Mouse (Mus musculus) embryonic facial prominence, embryonic 14.5 days (tissue): Measurements from ENCODE around the gene Ppp6c. TPM values are rescaled to one million over a fixed set of nuclear protein-coding genes. Genes with fewer than 3 reads are reported as not detected.

ENCODE experiments used
- ATAC-seq: fragments of 200-750 bp; cut with Nextera tagmentation; 2 replicates; pipeline ENCODE4 v1.8.0; 2017; ENCODE audit warnings: low read depth, moderate number of reproducible peaks, moderate TSS enrichment
- DNase-seq: peaks from one replicate; pipeline ENCODE4 v3.0.0-alpha.2; 2015; ENCODE audit warnings: low spot score
- H3K27ac ChIP-seq: fragments of 300-500 bp; sonication (generic); replicated peaks from 2 replicates; pipeline ENCODE4 v1.5.1; 2014; ENCODE audit warnings: low read depth, mild to moderate bottlenecking, low read length, moderate library complexity
- H3K27me3 ChIP-seq: fragments of 300-500 bp; sonication (generic); replicated peaks from 2 replicates; pipeline ENCODE4 v1.6.1; 2014; ENCODE audit warnings: low read length; ENCODE audit not compliant: control insufficient read depth, insufficient read depth
- H3K36me3 ChIP-seq: fragments of 300-500 bp; sonication (generic); 2 replicates; pipeline ENCODE4 v1.6.1; 2014; ENCODE audit warnings: low read length, mixed read lengths; ENCODE audit not compliant: control insufficient read depth, insufficient read depth
- H3K4me1 ChIP-seq: fragments of 300-500 bp; sonication (generic); 2 replicates; pipeline ENCODE4 v1.6.1; 2014; ENCODE audit warnings: antibody characterized with exemption, low read length; ENCODE audit not compliant: control insufficient read depth, insufficient read depth
- H3K4me2 ChIP-seq: fragments of 300-500 bp; sonication (generic); 2 replicates; pipeline ENCODE4 v1.6.1; 2014; ENCODE audit warnings: low read depth, mild to moderate bottlenecking, low read length, moderate library complexity, mixed read lengths
- H3K4me3 ChIP-seq: fragments of 300-500 bp; sonication (generic); 2 replicates; pipeline ENCODE4 v1.5.1; 2014; ENCODE audit warnings: low read depth, mild to moderate bottlenecking, low read length
- H3K9ac ChIP-seq: fragments of 300-500 bp; sonication (generic); 2 replicates; pipeline ENCODE4 v1.6.1; 2014; ENCODE audit warnings: low read depth, mild to moderate bottlenecking, low read length, moderate library complexity, mixed read lengths
- H3K9me3 ChIP-seq: fragments of 300-500 bp; sonication (generic); 2 replicates; pipeline ENCODE4 v1.6.1; 2016; ENCODE audit warnings: low read length; ENCODE audit not compliant: control insufficient read depth
- WGBS: fragments of 180-500 bp; shearing (Covaris S2); extraction: QIAGEN DNeasy Blood & Tissue Kit; methylation state at CpG from one replicate; pipeline ENCODE4 v1.1.7; 2014; 5-methylcytosine and 5-hydroxymethylcytosine counted together
- polyA plus RNA-seq: library from polyadenylated mRNA; unstranded; fragments of >200 nt; fragmentation: Nextera tagmentation; extraction: Ambion mirVana; gene quantifications from 2 replicates; pipeline ENCODE4 v1.2.1, GENCODE M21; 2014

Ppp6c gene
- polyA plus RNA-seq, 1 experiment from 2014 or later = 87.2 TPM

- H3K9me3 ChIP-seq = no peaks in the 10 kb centered on the region
- 89% methylated on average over 3 of the region's 3 CpGs for WGBS
- no peaks in the 10 kb centered on the region for H3K36me3 ChIP-seq
- H3K4me3 ChIP-seq = no peak overlapping the region
- no peak overlapping the region for H3K4me2 ChIP-seq
- DNase-seq (no peak), ATAC-seq (no peak)
- H3K9ac ChIP-seq = no peak overlapping the region
- no peaks in the 10 kb centered on the region for H3K27me3 ChIP-seq
- 0 out of 2 replicates have a peak, but pooled peaks cover 2% of the 10 kb centered on the region for H3K4me1 ChIP-seq
- H3K27ac ChIP-seq = no peak overlapping the region
These were observed 7.2 kb downstream of the Ppp6c start for GRCm38 (mm10) chr2:39219034-39219433.

- no peak overlapping the region for H3K27ac ChIP-seq
- ATAC-seq = no peak
- WGBS = 97% methylated on average over 4 of the region's 4 CpGs
- no peaks in the 10 kb centered on the region for H3K9me3 ChIP-seq
- no peak overlapping the region for H3K4me2 ChIP-seq
- H3K4me1 ChIP-seq = no peaks in the 10 kb centered on the region
- H3K27me3 ChIP-seq = no peaks in the 10 kb centered on the region
- no peak overlapping the region for H3K9ac ChIP-seq
- no peaks in the 10 kb centered on the region for H3K36me3 ChIP-seq
- no peak overlapping the region for H3K4me3 ChIP-seq
- no peak for DNase-seq
These were observed 9.1 kb downstream of the Ppp6c start for GRCm38 (mm10) chr2:39217150-39217549.

- ATAC-seq = no peak
These were observed 15.5 kb downstream of the Ppp6c start for GRCm38 (mm10) chr2:39210738-39211137.

GRCm38 (mm10) chr2:39203359-39203758, 22.9 kb downstream of the Ppp6c start:
- WGBS = 95% methylated on average over 2 of the region's 2 CpGs
- no peak overlapping the region for H3K4me2 ChIP-seq
- H3K9me3 ChIP-seq = no peaks in the 10 kb centered on the region
- no peak overlapping the region for H3K27ac ChIP-seq
- peaks cover 42% of the 10 kb centered on the region for H3K36me3 ChIP-seq
- H3K9ac ChIP-seq = no peak overlapping the region
- no peak for ATAC-seq
- no peak overlapping the region for H3K4me3 ChIP-seq
- H3K27me3 ChIP-seq = no peaks in the 10 kb centered on the region
- no peaks in the 10 kb centered on the region for H3K4me1 ChIP-seq
- DNase-seq = no peak

More at GRCm38 (mm10) chr2:39210738-39211137, 15.5 kb downstream of the Ppp6c start:
- 90% methylated on average over 4 of the region's 4 CpGs for WGBS
- no peak for DNase-seq
- H3K4me3 ChIP-seq = no peak overlapping the region
- H3K9me3 ChIP-seq = no peaks in the 10 kb centered on the region
- H3K4me1 ChIP-seq = no peaks in the 10 kb centered on the region
- no peak overlapping the region for H3K9ac ChIP-seq
- H3K4me2 ChIP-seq = no peak overlapping the region
- H3K27ac ChIP-seq = no peak overlapping the region
- H3K27me3 ChIP-seq = no peaks in the 10 kb centered on the region
- peaks cover 16% of the 10 kb centered on the region; the same call in 1 of the 2 replicates for H3K36me3 ChIP-seq

GRCm38 (mm10) chr2:39194809-39195208, 31.4 kb downstream of the Ppp6c start:
- Histone ChIP-seq H3K36me3 (peaks cover 28% of the 10 kb centered on the region), H3K4me2 (no peak overlapping the region), H3K27me3 (no peaks in the 10 kb centered on the region), H3K9me3 (no peaks in the 10 kb centered on the region), H3K4me3 (no peak overlapping the region), H3K27ac (no peak overlapping the region), H3K4me1 (no peaks in the 10 kb centered on the region), H3K9ac (no peak overlapping the region)
- 93% methylated on average over 2 of the region's 2 CpGs for WGBS
- DNase-seq = no peak
- no peak for ATAC-seq

GRCm38 (mm10) chr2:39190561-39191056, 35.6 kb downstream of the Ppp6c start, which contains the start of gene Scai:
Gene Scai (minus strand): TSS chr2:39190734.
- H3K4me1 ChIP-seq = peaks cover 6% of the 10 kb centered on the region; the same call in 1 of the 2 replicates
- peak within 1 kb of the TSS; percentile 66 for H3K4me2 ChIP-seq
- peak within 1 kb of the TSS; percentile 89 for H3K9ac ChIP-seq
- peak within 1 kb of the TSS; percentile 94 for H3K27ac ChIP-seq
- H3K27me3 ChIP-seq = no peaks in the 10 kb centered on the region
- H3K4me3 ChIP-seq = peak within 1 kb of the TSS; percentile 81
- ATAC-seq = peak; percentile 100
- 0% methylated on average over 11 of the region's 41 CpGs for WGBS
- H3K9me3 ChIP-seq = no peaks in the 10 kb centered on the region
- H3K36me3 ChIP-seq = 0 out of 2 replicates have a peak, but pooled peaks cover 19% of the 10 kb centered on the region
- peak; percentile 100 for DNase-seq

- ATAC-seq = peak; percentile 85
- peaks cover 6% of the 10 kb centered on the region; the same call in 1 of the 2 replicates for H3K4me1 ChIP-seq
- H3K4me3 ChIP-seq = peak overlapping the region; percentile 81
- DNase-seq = peak; percentile 78
- 0% methylated on average over 12 of the region's 39 CpGs for WGBS
- H3K9me3 ChIP-seq = no peaks in the 10 kb centered on the region
- H3K27ac ChIP-seq = peak overlapping the region; percentile 94
- no peaks in the 10 kb centered on the region for H3K27me3 ChIP-seq
- 0 out of 2 replicates have a peak, but pooled peaks cover 19% of the 10 kb centered on the region for H3K36me3 ChIP-seq
- H3K9ac ChIP-seq = peak overlapping the region; percentile 89
- peak overlapping the region; percentile 66 for H3K4me2 ChIP-seq
These were observed 36.2 kb downstream of the Ppp6c start for GRCm38 (mm10) chr2:39189961-39190560.

- H3K9me3 ChIP-seq = no peaks in the 10 kb centered on the region
- peaks cover 6% of the 10 kb centered on the region; the same call in 1 of the 2 replicates for H3K4me1 ChIP-seq
- H3K4me3 ChIP-seq = no peak overlapping the region
- no peak overlapping the region for H3K27ac ChIP-seq
- peaks cover 32% of the 10 kb centered on the region for H3K36me3 ChIP-seq
- ATAC-seq (no peak), DNase-seq (no peak)
- no peaks in the 10 kb centered on the region for H3K27me3 ChIP-seq
- WGBS = 70% methylated on average over 3 of the region's 3 CpGs
- H3K4me2 ChIP-seq = no peak overlapping the region
- H3K9ac ChIP-seq = no peak overlapping the region
These were observed 40.3 kb downstream of the Ppp6c start for GRCm38 (mm10) chr2:39185942-39186341.

- ATAC-seq (no peak), DNase-seq (no peak)
- peaks cover 52% of the 10 kb centered on the region for H3K36me3 ChIP-seq
- WGBS = 84% methylated on average over 2 of the region's 2 CpGs
- H3K4me1 ChIP-seq = peaks cover 1% of the 10 kb centered on the region; the same call in 1 of the 2 replicates
- no peaks in the 10 kb centered on the region for H3K9me3 ChIP-seq
- H3K27ac ChIP-seq = no peak overlapping the region
- H3K4me3 ChIP-seq = no peak overlapping the region
- H3K9ac ChIP-seq = no peak overlapping the region
- no peaks in the 10 kb centered on the region for H3K27me3 ChIP-seq
- no peak overlapping the region for H3K4me2 ChIP-seq
These were observed 42.7 kb downstream of the Ppp6c start for GRCm38 (mm10) chr2:39183587-39183986.
